Mouse (Mus musculus) forebrain, embryonic 11.5 days (tissue): ENCODE data around the gene Apoc4. TPM values are rescaled to one million over a fixed set of nuclear protein-coding genes. Genes with fewer than 3 reads are reported as not detected.

Experiments used
- polyA plus RNA-seq: library from polyadenylated mRNA; unstranded; fragments of >200 nt; fragmentation: Nextera tagmentation; extraction: Ambion mirVana; gene quantifications from 2 replicates; pipeline ENCODE4 v1.2.1, GENCODE M21; 2014

The Apoc4 gene
- polyA plus RNA-seq, 1 experiment from 2014 or later, result not detected

Other genes with a start within 250 kb of the Apoc4 start
- 11.0 and 13.2 TPM in 2 replicates for gene Mark4, start 222.7 kb downstream of the Apoc4 start, polyA plus RNA-seq
- gene Exoc3l2, start 218.1 kb downstream of the Apoc4 start, polyA plus RNA-seq, result 1.2 and 1.4 TPM in 2 replicates
- 2.9 and 4.5 TPM in 2 replicates for gene Bloc1s3, start 173.1 kb downstream of the Apoc4 start, polyA plus RNA-seq
- gene Trappc6a, start 173.1 kb downstream of the Apoc4 start, polyA plus RNA-seq, result 43.7 and 54.1 TPM in 2 replicates
- gene Nkpd1, start 163.6 kb downstream of the Apoc4 start, polyA plus RNA-seq, result 0.11 TPM in 1 of 2 replicates, not detected in the other
- gene Ppp1r37, start 118.4 kb downstream of the Apoc4 start, polyA plus RNA-seq, result 5.1 and 7.8 TPM in 2 replicates
- gene Zfp296, start 104.2 kb downstream of the Apoc4 start, polyA plus RNA-seq, result 0.40 and 0.47 TPM in 2 replicates
- gene Gemin7, start 103.9 kb downstream of the Apoc4 start, polyA plus RNA-seq, result 151 and 156 TPM in 2 replicates
- gene Clasrp, start 77.0 kb downstream of the Apoc4 start, polyA plus RNA-seq, result 59.7 and 64.1 TPM in 2 replicates
- 2.9 and 3.7 TPM in 2 replicates for gene Relb, start 52.0 kb downstream of the Apoc4 start, polyA plus RNA-seq
- 89.1 and 92.0 TPM in 2 replicates for gene Clptm1, start 16.4 kb downstream of the Apoc4 start, polyA plus RNA-seq
- gene Apoc2, start 3.5 kb downstream of the Apoc4 start, polyA plus RNA-seq, result not detected in 2 replicates
- not detected in 2 replicates for gene Gm44805, start 56 bp downstream of the Apoc4 start, polyA plus RNA-seq
- gene Apoc1, start 11.2 kb upstream of the Apoc4 start, polyA plus RNA-seq, result 1.00 and 2.0 TPM in 2 replicates
- 125 and 152 TPM in 2 replicates for gene Apoe, start 17.7 kb upstream of the Apoc4 start, polyA plus RNA-seq
- gene Tomm40, start 34.0 kb upstream of the Apoc4 start, polyA plus RNA-seq, result 160 and 171 TPM in 2 replicates
- 56.0 and 59.2 TPM in 2 replicates for gene Nectin2, start 69.0 kb upstream of the Apoc4 start, polyA plus RNA-seq
- 17.6 and 21.5 TPM in 2 replicates for gene Bcam, start 89.5 kb upstream of the Apoc4 start, polyA plus RNA-seq
- gene Cblc, start 115.3 kb upstream of the Apoc4 start, polyA plus RNA-seq, result 0.28 and 0.84 TPM in 2 replicates
- 0.51 and 1.1 TPM in 2 replicates for gene Bcl3, start 141.3 kb upstream of the Apoc4 start, polyA plus RNA-seq
- not detected in 2 replicates for gene Gm19345, start 170.5 kb upstream of the Apoc4 start, polyA plus RNA-seq
- 0.32 TPM in 1 of 2 replicates, not detected in the other for gene Ceacam16, start 179.8 kb upstream of the Apoc4 start, polyA plus RNA-seq
- not detected in 2 replicates for gene Ceacam19, start 206.5 kb upstream of the Apoc4 start, polyA plus RNA-seq
- gene Pvr, start 239.7 kb upstream of the Apoc4 start, polyA plus RNA-seq, result 2.6 and 2.8 TPM in 2 replicates